Mouse (Mus musculus) hindlimb bud, embryonic 11.5 days (tissue): ENCODE measurements around the gene Il4ra.

Source experiments
- DNase-seq: peaks from one replicate; pipeline ENCODE4 v3.0.0-alpha.2; 2012; ENCODE audit warnings: low read depth, low spot score; ENCODE audit errors: extremely low spot score

Gene Il4ra

GRCm38 (mm10) chr7:125551766-125552709 lies at the start of gene Il4ra:
Il4ra (plus strand) TSS chr7:125552120.
- DNase-seq: peak; percentile 20

DNA sequence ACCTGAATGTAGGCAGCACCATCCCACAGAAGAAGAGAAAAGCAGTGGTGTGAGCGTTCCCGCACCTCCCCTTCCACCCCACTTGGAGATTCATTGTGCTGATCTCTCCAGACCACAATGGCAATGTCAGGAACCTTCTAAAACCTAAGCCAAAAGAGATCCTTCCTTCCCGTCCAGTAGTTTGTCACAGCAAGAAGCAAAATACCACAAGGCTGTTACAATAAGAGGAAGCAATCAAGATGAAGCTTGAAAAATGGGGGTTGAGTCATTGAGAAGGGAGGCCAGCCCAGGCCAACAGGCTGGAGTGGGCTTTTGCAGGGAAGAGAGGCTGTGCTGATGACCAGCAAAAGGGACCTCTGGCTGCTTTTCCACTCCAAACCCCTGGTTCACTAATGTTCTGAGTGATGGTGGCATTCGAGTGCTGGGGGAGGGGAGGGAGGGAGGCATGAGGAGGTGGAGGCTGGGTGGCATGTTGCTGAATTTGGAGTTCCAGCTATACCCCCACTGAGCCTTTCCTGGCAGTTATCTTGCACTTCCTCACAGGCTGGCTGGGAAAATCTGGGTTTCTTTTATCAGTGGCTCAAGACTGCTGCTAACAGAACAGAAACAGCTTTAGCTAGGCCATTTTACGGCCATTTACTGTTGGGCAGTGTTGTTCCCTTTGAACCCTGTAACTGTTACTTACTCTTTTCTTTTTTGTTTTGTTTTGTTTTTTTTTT lies 48.4 kb upstream of the Il4ra start:
- no peak for DNase-seq

DNA sequence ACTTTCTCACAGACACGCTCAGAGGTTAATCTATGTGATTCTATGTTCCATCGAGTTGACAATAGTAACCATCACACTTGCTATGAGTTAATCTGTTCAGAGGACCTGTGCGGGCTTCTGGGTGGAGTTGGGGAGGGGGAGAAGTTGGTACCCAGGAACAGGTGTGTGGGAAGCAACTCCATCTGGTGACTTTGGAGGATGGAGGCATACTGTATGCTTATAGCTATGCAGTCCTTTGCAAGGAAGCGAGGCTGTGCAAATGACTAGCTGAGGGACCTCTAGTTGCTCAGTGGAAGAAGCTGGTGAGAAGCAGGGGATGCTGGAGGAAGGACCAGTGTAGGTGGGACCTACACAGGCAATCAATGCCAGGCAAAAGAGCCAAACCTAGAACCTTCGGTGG lies 47.3 kb upstream of the Il4ra start:
- DNase-seq: no peak

DNA sequence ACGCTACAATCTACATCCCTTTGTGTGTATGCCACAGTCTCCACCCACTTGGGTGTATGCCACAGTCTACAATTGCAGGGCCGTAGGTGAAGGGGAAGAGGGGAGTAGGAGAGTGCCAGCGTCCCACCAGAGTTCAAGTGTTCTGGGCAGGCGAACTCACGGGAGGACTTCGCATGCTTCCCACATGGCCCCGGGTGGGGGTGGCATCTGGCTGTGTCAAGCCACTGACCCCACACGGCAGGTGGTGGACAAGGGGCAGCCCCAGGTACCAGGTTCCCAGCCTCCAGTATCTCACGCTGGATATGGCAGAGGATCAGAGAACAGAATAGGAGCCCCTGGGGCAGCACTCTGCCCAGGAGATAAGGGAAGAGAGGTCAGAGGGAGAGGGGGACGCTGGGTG lies 46.4 kb upstream of the Il4ra start:
- no peak for DNase-seq

DNA sequence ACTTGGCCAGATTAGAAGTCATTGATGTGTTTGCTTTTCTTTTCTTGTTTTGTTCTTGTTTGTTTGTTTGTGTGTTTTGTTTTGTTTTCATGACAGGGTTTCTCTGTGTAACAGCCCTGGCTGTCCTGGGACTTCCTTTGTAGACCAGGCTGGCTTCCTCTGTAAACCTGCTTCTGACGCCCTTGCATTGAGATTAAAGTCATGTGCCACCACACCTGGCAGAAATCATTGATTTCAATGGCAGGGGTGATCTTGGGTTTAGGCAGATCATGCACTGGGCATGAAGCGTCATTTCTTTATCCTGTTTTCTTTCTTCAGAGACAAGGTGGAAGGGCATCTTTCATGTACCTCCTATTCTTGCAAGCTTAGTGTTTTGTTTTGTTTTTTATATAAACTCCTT lies 44.6 kb upstream of the Il4ra start:
- DNase-seq: no peak

DNA sequence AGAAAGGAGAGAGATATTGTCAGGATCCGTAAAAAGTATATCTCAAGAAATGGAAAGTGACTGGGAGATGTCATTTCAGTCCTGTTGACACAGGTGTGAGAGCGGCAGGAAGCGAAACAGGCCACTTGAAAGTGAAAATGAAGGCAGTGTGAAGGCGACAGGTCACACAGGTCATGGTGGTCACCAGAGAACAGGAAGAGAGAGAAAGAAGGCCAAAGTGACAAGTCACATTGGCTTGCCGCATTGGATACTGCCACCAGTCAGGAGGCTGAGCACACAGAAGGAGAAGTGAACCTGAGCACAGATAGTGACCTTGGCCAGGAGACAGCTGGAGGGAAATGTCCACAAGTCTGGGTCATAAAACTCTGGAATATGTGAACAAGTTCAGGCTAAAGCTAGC lies 40.5 kb upstream of the Il4ra start:
- no peak for DNase-seq

GRCm38 (mm10) chr7:125511852-125512251 lies 40.1 kb upstream of the Il4ra start:
- DNase-seq: no peak

- DNase-seq: no peak
Observed at GRCm38 (mm10) chr7:125515081-125515853, 36.7 kb upstream of the Il4ra start.

- DNase-seq: no peak
Observed at GRCm38 (mm10) chr7:125516723-125517122, 35.2 kb upstream of the Il4ra start.

DNA sequence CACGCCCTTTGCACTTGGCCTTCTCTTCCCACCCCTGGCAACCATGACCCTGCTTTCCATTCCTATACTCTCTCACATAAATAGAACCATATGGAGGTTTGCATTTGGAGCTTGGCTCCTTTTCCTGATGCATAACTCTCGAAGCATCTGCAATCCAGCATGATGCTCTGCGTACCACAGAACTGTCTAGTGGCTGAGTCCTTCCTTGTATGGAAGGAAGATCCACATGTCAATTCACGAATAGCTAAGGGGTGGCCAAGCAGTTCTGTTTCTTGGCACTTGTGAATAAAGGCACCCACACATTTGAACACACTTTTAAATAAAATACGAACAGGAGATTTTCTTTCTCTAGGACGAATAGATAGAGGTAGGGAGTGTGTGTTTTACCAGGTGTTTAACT lies 34.5 kb upstream of the Il4ra start:
- no peak for DNase-seq

GRCm38 (mm10) chr7:125519715-125520114 lies 32.2 kb upstream of the Il4ra start:
- DNase-seq: no peak

DNA sequence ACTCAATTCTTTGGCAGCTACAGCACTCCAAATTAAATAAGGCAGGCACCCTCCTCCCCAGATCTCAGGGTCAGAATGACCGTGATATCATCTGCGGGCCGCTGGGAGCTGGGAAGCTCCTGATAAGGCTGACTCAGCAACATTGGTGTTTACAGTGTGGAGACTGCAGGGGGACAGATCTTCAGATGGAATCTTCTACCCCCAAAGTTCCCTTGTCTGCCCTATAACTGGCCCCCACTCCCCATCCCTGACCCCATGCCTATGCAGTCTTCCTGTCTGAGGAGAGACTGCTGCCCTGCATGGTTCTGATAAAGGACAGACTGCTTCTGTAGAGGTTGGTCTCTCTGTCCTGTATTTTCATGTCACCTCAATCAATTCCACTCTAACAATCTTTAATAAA lies 28.9 kb upstream of the Il4ra start:
- DNase-seq: no peak

DNA sequence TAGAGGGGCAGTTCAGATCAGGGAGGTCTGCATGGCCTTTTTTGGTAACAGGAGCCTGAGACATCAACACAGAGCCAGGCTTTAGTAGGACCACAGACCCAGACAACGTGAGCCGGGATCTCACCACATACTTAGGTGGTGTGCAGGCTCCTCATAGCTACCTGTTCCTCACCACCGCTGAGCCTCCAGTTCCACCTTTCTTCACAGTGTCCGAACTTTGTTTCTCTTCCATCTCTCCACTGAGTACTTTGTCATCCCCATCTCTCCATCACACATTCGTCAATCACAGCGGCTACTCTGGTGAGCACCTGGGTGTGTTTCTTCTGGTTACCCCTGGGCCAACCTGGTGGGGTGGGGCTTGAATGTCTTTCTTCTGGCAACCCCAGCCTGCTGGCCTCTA lies 24.7 kb upstream of the Il4ra start:
- no peak for DNase-seq

DNA sequence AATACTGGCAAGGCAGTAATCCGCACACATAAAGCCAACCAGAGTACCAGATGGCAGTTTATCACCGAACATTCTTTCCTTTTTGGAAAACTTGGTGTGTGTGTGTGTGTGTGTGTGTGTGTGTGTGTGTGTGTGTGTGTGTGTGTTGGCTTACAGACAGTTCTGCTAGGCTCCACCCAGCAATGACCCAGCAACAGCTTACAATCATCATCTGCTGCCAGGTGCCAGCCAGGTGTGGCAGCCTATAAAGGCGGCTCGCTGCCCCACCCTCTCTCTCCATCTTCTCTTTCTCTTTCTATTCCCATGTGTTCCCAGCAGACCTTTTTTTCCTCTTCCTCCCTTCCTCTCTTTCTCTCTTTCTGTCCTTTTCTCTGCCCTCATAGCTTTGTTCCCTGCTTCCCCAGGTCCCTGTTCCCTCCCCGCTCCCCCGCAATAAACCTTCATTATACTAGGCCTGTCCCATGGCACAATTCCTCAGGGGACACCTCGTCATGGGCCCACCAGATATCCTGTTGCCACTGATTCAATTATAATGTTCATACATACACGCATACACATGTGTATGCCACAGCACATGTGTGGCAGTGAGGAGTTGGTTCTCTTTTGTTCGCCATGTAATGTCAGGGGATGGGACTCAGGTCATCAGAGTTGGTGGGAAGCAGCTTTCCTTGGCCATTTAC lies 23.9 kb upstream of the Il4ra start:
- DNase-seq: no peak

DNA sequence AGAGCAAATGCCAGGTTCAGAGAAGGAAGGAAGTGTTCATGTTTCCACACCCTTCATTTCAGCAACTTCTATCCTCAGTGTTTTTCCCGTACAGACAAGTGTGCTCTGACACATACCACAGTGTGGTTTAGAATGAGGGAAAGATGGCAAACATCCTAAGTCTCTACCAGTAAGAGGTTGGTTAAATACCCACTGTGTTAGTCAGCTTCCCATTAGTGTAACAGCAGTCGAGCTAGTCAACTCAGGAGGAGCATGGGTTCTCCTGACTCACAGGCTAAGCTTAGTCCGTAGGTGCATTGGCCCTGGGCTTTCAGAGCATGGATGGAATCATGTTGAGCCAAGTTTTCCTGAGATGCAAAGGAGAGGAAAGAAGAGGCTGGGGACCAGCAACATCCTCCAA lies 12.6 kb upstream of the Il4ra start:
- no peak for DNase-seq

- DNase-seq: no peak
Observed at GRCm38 (mm10) chr7:125541026-125541425, 10.9 kb upstream of the Il4ra start.

DNA sequence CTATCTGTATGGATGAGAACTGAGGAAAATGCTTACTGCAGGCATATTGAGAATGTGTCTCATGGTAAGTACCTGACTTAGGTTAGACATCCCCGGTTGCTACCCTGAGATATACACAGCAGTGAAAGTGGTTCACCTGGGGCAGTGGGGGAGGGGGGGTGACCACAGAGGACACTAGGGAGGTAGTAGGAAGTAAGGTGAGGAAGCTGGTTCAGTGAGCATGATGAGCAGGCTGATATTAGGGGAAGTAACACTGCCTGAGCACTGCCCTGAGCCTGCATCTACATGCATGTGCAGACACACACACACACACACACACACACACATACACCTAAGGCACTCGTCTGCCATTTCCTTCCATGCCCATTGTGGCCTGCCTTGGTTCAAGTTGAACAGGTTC lies 10.1 kb upstream of the Il4ra start:
- DNase-seq: no peak

DNA sequence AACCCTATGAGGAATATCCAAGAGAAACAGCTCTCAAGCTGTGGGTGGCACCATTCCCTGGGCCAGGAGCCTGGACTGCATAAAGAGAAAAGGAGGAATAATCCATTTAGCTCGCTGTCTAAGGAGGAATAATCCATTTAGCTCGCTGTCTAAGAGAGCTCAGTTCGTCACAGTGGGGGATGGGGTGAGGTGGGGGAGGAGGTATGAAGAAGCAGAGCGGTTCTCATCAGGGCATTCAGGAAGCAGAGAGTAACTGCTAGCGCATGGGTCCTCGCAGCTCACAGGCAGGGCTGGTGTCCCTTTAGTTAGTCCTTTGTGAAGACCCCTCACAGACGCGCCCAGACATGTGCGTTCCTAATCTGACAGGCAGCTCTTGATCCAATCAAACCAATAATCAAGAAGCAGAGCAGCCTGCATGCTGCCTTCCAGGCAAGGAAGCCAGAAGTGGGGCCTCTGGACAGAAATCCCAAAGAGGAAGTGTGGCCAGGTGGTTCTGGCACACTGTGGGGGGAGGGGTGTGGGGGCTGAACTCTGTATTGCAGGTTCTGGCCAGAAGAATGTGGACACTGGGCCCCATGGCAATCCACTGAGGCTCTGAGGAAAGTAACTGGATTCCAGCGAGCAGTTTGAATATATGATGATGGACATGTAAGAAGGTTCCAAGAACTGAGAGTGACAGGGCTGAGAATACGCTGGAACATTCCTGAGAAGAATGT lies 9.4 kb upstream of the Il4ra start:
- DNase-seq: no peak

GRCm38 (mm10) chr7:125543497-125543896 lies 8.4 kb upstream of the Il4ra start:
- DNase-seq: no peak

DNA sequence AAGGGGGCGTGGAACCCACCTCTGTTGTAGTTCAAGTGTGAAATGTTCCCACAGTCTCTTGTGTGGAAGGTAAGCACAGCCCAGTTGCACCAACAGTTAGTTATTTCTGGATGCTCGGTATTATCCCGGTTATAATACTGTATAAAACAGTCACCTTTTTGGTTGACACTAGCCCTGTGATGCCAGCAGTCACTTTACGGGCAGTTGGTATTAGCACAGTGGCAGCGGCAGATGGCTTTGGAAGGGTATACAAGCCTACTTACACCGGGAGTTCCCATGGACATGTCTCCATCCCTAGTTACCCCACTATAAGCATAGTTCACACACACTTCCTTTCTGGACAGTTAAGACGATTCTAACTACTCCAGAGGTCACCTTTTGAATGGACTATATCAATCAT lies 6.6 kb upstream of the Il4ra start:
- no peak for DNase-seq
